9 mouse cellular contexts compared by ENCODE assay signal in genomic region chr17:94735437-94735836, GRCm38 (mm10). TPM values are rescaled to one million over a fixed set of nuclear protein-coding genes. Genes with fewer than 3 reads are reported as not detected.
DNase-seq lines count a peak whose midpoint lies in the region; ATAC-seq and TF ChIP-seq lines count a peak whose summit lies in the region.
"Had no signal": no experiment of that assay in that cellular context is flagged by ENCODE, and none has a peak within 500 bp of the region (broad histone marks: within the 10 kb centered on the region; RNA-seq: fewer than 3 reads in every experiment).

No protein-coding gene starts in this region.

- no peak overlapping the region for H3K4me3 ChIP-seq in neural tube, embryonic 11.5 days (ENCODE audit: low read depth, low read length)
- H3K4me3 ChIP-seq in forebrain, postnatal 0 days (ENCODE audit: low read depth, low read length), result no peak overlapping the region
- H3K4me3 ChIP-seq: lung, embryonic 15.5 days had no signal

- peak; percentile 29 to 39 for DNase-seq in cerebellum, postnatal 14 days
- DNase-seq in cerebellum, adult 9-10 months, result no peak
- peak; percentile 17 for DNase-seq in neural tube, embryonic 11.5 days (ENCODE audit: low spot score)
- DNase-seq in neural tube, embryonic 10.5 days (ENCODE audit: extremely low spot score, low spot score), result no peak
- DNase-seq in forebrain, postnatal 0 days, result peak; percentile 75
- peak; percentile 53 for DNase-seq in retina, embryonic 14.5 days (ENCODE audit: low spot score)
- DNase-seq in adrenal gland, adult 18-20 months (ENCODE audit: low spot score in 2 of 2), result no peak
- no peak for DNase-seq in liver

- H3K9me3 ChIP-seq in neural tube, embryonic 11.5 days (ENCODE audit: control insufficient read depth, low read length), result no peaks in the 10 kb centered on the region
- no peaks in the 10 kb centered on the region for H3K9me3 ChIP-seq in forebrain, postnatal 0 days (ENCODE audit: low read length)
- H3K9me3 ChIP-seq: lung, embryonic 15.5 days had no signal

- H3K4me2 ChIP-seq in neural tube, embryonic 11.5 days (ENCODE audit: low read depth), result no peak overlapping the region
- H3K4me2 ChIP-seq in forebrain, postnatal 0 days (ENCODE audit: low read depth), result no peak overlapping the region
- H3K4me2 ChIP-seq: lung, embryonic 15.5 days had no signal

- no peaks in the 10 kb centered on the region for H3K4me1 ChIP-seq in neural tube, embryonic 11.5 days (ENCODE audit: control insufficient read depth, insufficient read depth, low read length)
- H3K4me1 ChIP-seq in forebrain, postnatal 0 days (ENCODE audit: insufficient read depth), result no peaks in the 10 kb centered on the region
- H3K4me1 ChIP-seq: lung, embryonic 15.5 days had no signal

- H3K27me3 ChIP-seq in neural tube, embryonic 11.5 days (ENCODE audit: control insufficient read depth, insufficient read depth, low read length), result no peaks in the 10 kb centered on the region
- H3K27me3 ChIP-seq in forebrain, postnatal 0 days (ENCODE audit: insufficient read depth, low read length), result no peaks in the 10 kb centered on the region
- H3K27me3 ChIP-seq: lung, embryonic 15.5 days had no signal

- peak; percentile 79 for TF ChIP-seq CTCF in forebrain, postnatal 0 days (IDR thresholded peaks at IDR 0.05; ENCODE audit: low read depth)

- 70% methylated on average over 4 of the region's 4 CpGs for WGBS in neural tube, embryonic 11.5 days
- 70% methylated on average over 4 of the region's 4 CpGs for WGBS in forebrain, postnatal 0 days

- H3K36me3 ChIP-seq in neural tube, embryonic 11.5 days (ENCODE audit: control insufficient read depth, insufficient read depth, low read length), result no peaks in the 10 kb centered on the region
- H3K36me3 ChIP-seq in forebrain, postnatal 0 days (ENCODE audit: insufficient read depth), result peaks cover 3% of the 10 kb centered on the region; the same call in 1 of the 2 replicates

- no peak for ATAC-seq in neural tube, embryonic 11.5 days (ENCODE audit: insufficient read depth, low FRiP score, low TSS enrichment)
- ATAC-seq in forebrain, postnatal 0 days, result no peak

- H3K27ac ChIP-seq in neural tube, embryonic 11.5 days (ENCODE audit: low read depth, low read length), result no peak overlapping the region
- no peak overlapping the region for H3K27ac ChIP-seq in forebrain, postnatal 0 days (ENCODE audit: low read depth, low read length)
- H3K27ac ChIP-seq: lung, embryonic 15.5 days had no signal

- no peak overlapping the region for H3K9ac ChIP-seq in neural tube, embryonic 11.5 days (ENCODE audit: low read length)
- H3K9ac ChIP-seq in forebrain, postnatal 0 days, result no peak overlapping the region
- H3K9ac ChIP-seq: lung, embryonic 15.5 days had no signal

RNA-seq across cellular contexts. Expression of gene Mettl4, which starts 14.4 kb away (rescaled TPM):
- polyA plus RNA-seq in neural tube, embryonic 11.5 days (2014; fragmentation: Nextera tagmentation; extraction: Ambion mirVana), result 31.1 and 35.0 TPM in 2 replicates
- 16.3 and 20.8 TPM in 2 replicates for total RNA-seq in forebrain, postnatal 0 days (2014; rRNA removed)
- 8.7 and 9.9 TPM in 2 replicates for polyA plus RNA-seq in forebrain, postnatal 0 days (2015; fragmentation: Nextera tagmentation; extraction: Ambion mirVana)
- total RNA-seq in adrenal gland, adult 18-20 months (2021), result 10 to 100 TPM; 10.5 to 14.3 TPM

Comparison
In these comparisons a context has a peak if more than half of its experiments do, and no peak if none do; other contexts are left out.
1. DNase-seq: peak in cerebellum, postnatal 14 days (2 of 2), neural tube, embryonic 11.5 days (single experiment), forebrain, postnatal 0 days (single experiment) and retina, embryonic 14.5 days (single experiment); none in cerebellum, adult 9-10 months (single experiment), neural tube, embryonic 10.5 days (single experiment), adrenal gland, adult 18-20 months (0 of 2) and liver (single experiment).